ENCODE assay signal across 16 mouse cellular contexts in the genomic region with DNA sequence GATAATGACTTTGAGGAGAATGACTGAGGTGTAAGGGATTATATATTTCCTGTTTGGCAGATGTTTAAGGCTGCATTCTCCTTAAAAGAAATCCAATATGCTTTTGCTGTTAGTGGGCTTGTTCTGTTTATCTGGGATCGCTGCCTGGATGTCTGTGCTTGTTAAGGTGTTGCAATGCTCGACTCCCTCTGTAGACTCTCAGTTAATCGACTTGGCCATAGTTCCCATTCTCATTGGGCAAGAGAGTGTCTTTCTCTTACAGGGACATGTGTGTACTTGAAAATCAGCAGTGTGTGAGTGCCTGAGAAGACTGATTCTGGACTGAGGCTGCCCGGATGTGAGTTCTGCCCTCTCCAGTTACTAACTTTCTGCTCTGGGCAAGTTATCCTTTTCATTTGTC. TPM values are rescaled to one million over a fixed set of nuclear protein-coding genes. Genes with fewer than 3 reads are reported as not detected.
DNase-seq lines count a peak whose midpoint lies in the region; ATAC-seq lines count a peak whose summit lies in the region.
"Had no signal": no experiment of that assay in that cellular context is flagged by ENCODE, and none has a peak within 500 bp of the region (broad histone marks: within the 10 kb centered on the region; RNA-seq: fewer than 3 reads in every experiment).

No protein-coding gene starts in this region.

- DNase-seq in adrenal gland, adult 2 months: peak; percentile 30
- DNase-seq in adrenal gland, postnatal 25 days: no peak
- DNase-seq in urinary bladder, postnatal 14 days (ENCODE audit: low spot score): peak; percentile 30
- no peak for DNase-seq in urinary bladder, postnatal 4 days (ENCODE audit: low spot score in 2 of 2)
- DNase-seq in lung, adult 18-20 months: peak; percentile 73 to 86
- DNase-seq in frontal cortex, postnatal 10 days (ENCODE audit: low spot score in 2 of 2): no peak
- no peak for DNase-seq in right cerebral cortex, postnatal 36 days (ENCODE audit: low spot score in 2 of 2)
- DNase-seq: cerebellum, adult 2 months; midbrain, embryonic 14.5 days; thymus, postnatal 25 days had no signal

- no peaks in the 10 kb centered on the region for H3K9me3 ChIP-seq in forebrain, embryonic 12.5 days
- H3K9me3 ChIP-seq: forebrain, embryonic 10.5 days; kidney, embryonic 15.5 days; stomach, embryonic 15.5 days had no signal

- H3K36me3 ChIP-seq in forebrain, embryonic 12.5 days (replicated peaks): peaks cover 19% of the 10 kb centered on the region

- no peak overlapping the region for H3K4me3 ChIP-seq in forebrain, embryonic 12.5 days (replicated peaks)
- H3K4me3 ChIP-seq: forebrain, embryonic 10.5 days; kidney, embryonic 15.5 days; stomach, embryonic 15.5 days had no signal

- 94% methylated on average over 4 of the region's 4 CpGs for WGBS in forebrain, embryonic 12.5 days

- ATAC-seq in forebrain, embryonic 12.5 days (ENCODE audit: low FRiP score): no peak

- H3K9ac ChIP-seq in forebrain, embryonic 12.5 days: no peak overlapping the region
- H3K9ac ChIP-seq: kidney, embryonic 15.5 days; stomach, embryonic 15.5 days had no signal

- H3K27ac ChIP-seq in forebrain, embryonic 12.5 days: no peak overlapping the region
- H3K27ac ChIP-seq: forebrain, embryonic 10.5 days; kidney, embryonic 15.5 days; macrophage; stomach, embryonic 15.5 days had no signal

- H3K4me1 ChIP-seq in forebrain, embryonic 12.5 days: 0 out of 2 replicates have a peak, but pooled peaks cover 5% of the 10 kb centered on the region

- no peak overlapping the region for H3K4me2 ChIP-seq in forebrain, embryonic 12.5 days
- H3K4me2 ChIP-seq: heart, embryonic 11.5 days; kidney, embryonic 15.5 days; stomach, embryonic 15.5 days had no signal

- no peaks in the 10 kb centered on the region for H3K27me3 ChIP-seq in forebrain, embryonic 12.5 days
- H3K27me3 ChIP-seq: kidney, embryonic 15.5 days; stomach, embryonic 15.5 days had no signal

RNA-seq across cellular contexts. Expression of a gene that starts 7.5 kb away (rescaled TPM):
- total RNA-seq in adrenal gland, adult 2 months (2021): 10 to 100 TPM; 79.4 to 82.3 TPM
- polyA plus RNA-seq in adrenal gland, adult 2 months (2012; rRNA removed): 15.7 and 21.0 TPM in 2 replicates
- total RNA-seq in adrenal gland, postnatal 25 days (2021): 67.6 and 84.9 TPM in 2 replicates
- 74.1 and 76.7 TPM in 2 replicates for polyA plus RNA-seq in forebrain, embryonic 12.5 days (2016; fragmentation: Nextera tagmentation; extraction: Ambion mirVana)

RNA-seq across cellular contexts. Expression of a gene that starts 18.0 kb away (rescaled TPM):
- 100 to 1,000 TPM in 1 of 2 experiments, 10 to 100 TPM in 1; 73.6 to 190 TPM for total RNA-seq in adrenal gland, adult 2 months (2021)
- polyA plus RNA-seq in adrenal gland, adult 2 months (2012; rRNA removed): 60.3 and 70.6 TPM in 2 replicates
- 61.8 and 82.6 TPM in 2 replicates for total RNA-seq in adrenal gland, postnatal 25 days (2021)
- 32.7 and 34.6 TPM in 2 replicates for polyA plus RNA-seq in forebrain, embryonic 12.5 days (2016; fragmentation: Nextera tagmentation; extraction: Ambion mirVana)

RNA-seq across cellular contexts. Expression of a gene that starts 39.1 kb away (rescaled TPM):
- 100 to 1,000 TPM; 275 to 281 TPM for total RNA-seq in adrenal gland, adult 2 months (2021)
- polyA plus RNA-seq in adrenal gland, adult 2 months (2012; rRNA removed): 169 TPM in 2 replicates
- 230 and 245 TPM in 2 replicates for total RNA-seq in adrenal gland, postnatal 25 days (2021)
- polyA plus RNA-seq in forebrain, embryonic 12.5 days (2016; fragmentation: Nextera tagmentation; extraction: Ambion mirVana): 166 and 167 TPM in 2 replicates

RNA-seq across cellular contexts. Expression of a gene that starts 39.2 kb away (rescaled TPM):
- 10 to 100 TPM; 57.9 to 59.3 TPM for total RNA-seq in adrenal gland, adult 2 months (2021)
- polyA plus RNA-seq in adrenal gland, adult 2 months (2012; rRNA removed): 3.2 and 3.3 TPM in 2 replicates
- 56.7 and 72.4 TPM in 2 replicates for total RNA-seq in adrenal gland, postnatal 25 days (2021)
- 60.4 and 62.0 TPM in 2 replicates for polyA plus RNA-seq in forebrain, embryonic 12.5 days (2016; fragmentation: Nextera tagmentation; extraction: Ambion mirVana)

RNA-seq across cellular contexts. Expression of a gene that starts 54.3 kb away (rescaled TPM):
- 10 to 100 TPM; 35.4 to 61.7 TPM for total RNA-seq in adrenal gland, adult 2 months (2021)
- 62.5 and 69.5 TPM in 2 replicates for polyA plus RNA-seq in adrenal gland, adult 2 months (2012; rRNA removed)
- 51.6 and 65.6 TPM in 2 replicates for total RNA-seq in adrenal gland, postnatal 25 days (2021)
- 44.4 and 50.3 TPM in 2 replicates for polyA plus RNA-seq in forebrain, embryonic 12.5 days (2016; fragmentation: Nextera tagmentation; extraction: Ambion mirVana)

Comparison
In these comparisons a context has a peak if more than half of its experiments do, and no peak if none do; other contexts are left out.
1. DNase-seq: peak in adrenal gland, adult 2 months (single experiment), urinary bladder, postnatal 14 days (single experiment) and lung, adult 18-20 months (2 of 2); none in adrenal gland, postnatal 25 days (single experiment), urinary bladder, postnatal 4 days (0 of 2), frontal cortex, postnatal 10 days (0 of 2) and right cerebral cortex, postnatal 36 days (0 of 2).